Mouse (Mus musculus): ENCODE measurements around the gene Gm20821. TPM values are rescaled to one million over a fixed set of nuclear protein-coding genes. Genes with fewer than 3 reads are reported as not detected.

Gene Gm20821
- not detected for polyA plus RNA-seq (2017; shearing (Covaris generic))

GRCm38 (mm10) chrY:9781504-9781903 is at the start of gene Gm20821:
Gene Gm20821 (plus strand): TSS chrY:9781804.

